ENCODE assay signal across 9 mouse cellular contexts in the genomic region with DNA sequence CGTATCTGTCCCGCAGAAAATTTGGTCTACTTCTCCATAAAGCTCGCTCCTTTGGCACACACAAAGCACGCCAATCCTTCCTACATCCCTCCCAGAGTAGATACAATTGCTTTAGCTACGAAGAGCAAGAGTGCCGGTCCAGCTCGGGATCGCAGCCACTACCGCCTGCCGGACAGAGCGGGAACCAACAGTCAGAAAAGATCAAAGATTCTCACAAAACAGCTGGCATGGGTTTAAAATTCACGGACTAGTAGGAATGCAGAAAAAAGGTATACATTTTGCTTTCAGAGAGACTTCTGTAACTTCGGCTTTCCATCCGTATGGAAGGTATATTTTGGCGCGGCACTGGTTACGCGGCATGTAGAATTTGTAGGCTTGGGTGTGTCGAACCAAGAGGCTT. TPM values are rescaled to one million over a fixed set of nuclear protein-coding genes. Genes with fewer than 3 reads are reported as not detected.
A peak's percentile ranks its signal among the peaks of the same experiment; 100 is the strongest.
DNase-seq lines count a peak whose midpoint lies in the region; ATAC-seq lines count a peak whose summit lies in the region.
"Had no signal": no experiment of that assay in that cellular context is flagged by ENCODE, and none has a peak within 500 bp of the region (broad histone marks: within the 10 kb centered on the region; RNA-seq: fewer than 3 reads in every experiment).

No protein-coding gene starts in this region.

- H3K36me3 ChIP-seq in kidney, embryonic 14.5 days (ENCODE audit: control insufficient read depth, insufficient read depth, low read length): peaks cover 19% of the 10 kb centered on the region; the same call in 1 of the 2 replicates
- peaks cover 46% of the 10 kb centered on the region for H3K36me3 ChIP-seq in hindbrain, embryonic 16.5 days (ENCODE audit: control insufficient read depth, insufficient read depth, low read length)

- DNase-seq in kidney, adult 18-20 months: no peak
- peak; percentile 62 for DNase-seq in embryo, embryonic 11 days
- DNase-seq in neural tube, embryonic 10.5 days (ENCODE audit: extremely low spot score, low spot score): peak; percentile 40
- no peak for DNase-seq in cerebellum, postnatal 25 days
- DNase-seq in T-cell, adult 2 months (ENCODE audit: low spot score): no peak

- H3K27me3 ChIP-seq in kidney, embryonic 14.5 days (ENCODE audit: control insufficient read depth, insufficient read depth, low read length): no peaks in the 10 kb centered on the region
- no peaks in the 10 kb centered on the region for H3K27me3 ChIP-seq in hindbrain, embryonic 16.5 days (replicated peaks; ENCODE audit: control insufficient read depth, insufficient read depth, low read length)

- 47% methylated on average over 19 of the region's 19 CpGs for whole genome bisulfite sequencing in kidney, embryonic 14.5 days
- 51% methylated on average over 19 of the region's 19 CpGs for WGBS in hindbrain, embryonic 16.5 days

- H3K4me3 ChIP-seq in kidney, embryonic 14.5 days (ENCODE audit: low read length): peak overlapping the region; percentile 52
- peak overlapping the region; percentile 59 for H3K4me3 ChIP-seq in hindbrain, embryonic 16.5 days (ENCODE audit: low read length)

- peak overlapping the region; percentile 68; the same call in 1 of the 2 replicates for H3K9ac ChIP-seq in kidney, embryonic 14.5 days (ENCODE audit: low read depth, low read length)
- peak overlapping the region; percentile 47 for H3K9ac ChIP-seq in hindbrain, embryonic 16.5 days (ENCODE audit: low read depth, low read length)

- H3K27ac ChIP-seq in kidney, embryonic 14.5 days (ENCODE audit: low read depth, low read length): no peak overlapping the region
- H3K27ac ChIP-seq in hindbrain, embryonic 16.5 days (ENCODE audit: low read depth, low read length): peak overlapping the region; percentile 87
- H3K27ac ChIP-seq: macrophage had no signal

- H3K4me2 ChIP-seq in kidney, embryonic 14.5 days (replicated peaks; ENCODE audit: low read depth, low read length): peak overlapping the region; percentile 61
- peak overlapping the region; percentile 56 for H3K4me2 ChIP-seq in hindbrain, embryonic 16.5 days (ENCODE audit: low read length)

- ATAC-seq in kidney, embryonic 14.5 days (ENCODE audit: low FRiP score, low TSS enrichment): no peak
- ATAC-seq in hindbrain, embryonic 16.5 days: no peak
- ATAC-seq in erythroblast, adult 5-6 weeks (replicated peaks; ENCODE audit: low FRiP score, poor library complexity, severe bottlenecking): no peak

- peaks cover 38% of the 10 kb centered on the region for H3K9me3 ChIP-seq in kidney, embryonic 14.5 days (ENCODE audit: control insufficient read depth, low read length)
- H3K9me3 ChIP-seq in hindbrain, embryonic 16.5 days (ENCODE audit: control insufficient read depth, low read length): peaks cover 24% of the 10 kb centered on the region

- H3K4me1 ChIP-seq in kidney, embryonic 14.5 days (ENCODE audit: control insufficient read depth, insufficient read depth, low read length): 0 out of 2 replicates have a peak, but pooled peaks cover 7% of the 10 kb centered on the region
- H3K4me1 ChIP-seq in hindbrain, embryonic 16.5 days (ENCODE audit: control insufficient read depth, insufficient read depth, low read depth, low read length): peaks cover 18% of the 10 kb centered on the region

RNA-seq across cellular contexts. Expression of gene Nnat, which starts 0.4 kb away (rescaled TPM):
- polyA plus RNA-seq in kidney, embryonic 14.5 days (2014; fragmentation: Nextera tagmentation; extraction: Ambion mirVana): 248 and 307 TPM in 2 replicates
- 6,388 and 6,390 TPM in 2 replicates for polyA plus RNA-seq in hindbrain, embryonic 16.5 days (2015; fragmentation: Nextera tagmentation; extraction: Ambion mirVana)
- total RNA-seq in erythroblast, adult 5-6 weeks (2015; ENCODE audit: low replicate concordance): not detected in 2 replicates
- total RNA-seq in erythroblast, adult 5-6 weeks (2017; ENCODE audit: low replicate concordance): not detected in 2 replicates
- polyA plus RNA-seq: macrophage had no signal

RNA-seq across cellular contexts. Expression of gene Blcap, which starts 11.6 kb away (rescaled TPM):
- polyA plus RNA-seq in kidney, embryonic 14.5 days (2014; fragmentation: Nextera tagmentation; extraction: Ambion mirVana): 48.7 and 49.5 TPM in 2 replicates
- 288 and 298 TPM in 2 replicates for polyA plus RNA-seq in hindbrain, embryonic 16.5 days (2015; fragmentation: Nextera tagmentation; extraction: Ambion mirVana)
- total RNA-seq in erythroblast, adult 5-6 weeks (2015; ENCODE audit: low replicate concordance): 6.9 and 11.5 TPM in 2 replicates
- total RNA-seq in erythroblast, adult 5-6 weeks (2017; ENCODE audit: low replicate concordance): 3.0 and 3.5 TPM in 2 replicates

Comparison
In these comparisons a context has a peak if more than half of its experiments do, and no peak if none do; other contexts are left out.
1. DNase-seq: peak in embryo, embryonic 11 days (single experiment) and neural tube, embryonic 10.5 days (single experiment); none in kidney, adult 18-20 months (single experiment), cerebellum, postnatal 25 days (0 of 2) and T-cell, adult 2 months (single experiment).
2. RNA of gene Nnat, which starts 0.4 kb away (polyA plus RNA-seq): 6,388 to 6,390 TPM in hindbrain, embryonic 16.5 days; 248 to 307 TPM in kidney, embryonic 14.5 days; every median in the first group is over 10 times any median in the second.